18 mouse cellular contexts compared by ENCODE assay signal in genomic region chr2:52440420-52441015, GRCm38 (mm10).
"Had no signal": no experiment of that assay in that cellular context is flagged by ENCODE, and none has a peak within 500 bp of the region (broad histone marks: within the 10 kb centered on the region; RNA-seq: fewer than 3 reads in every experiment).

No protein-coding gene starts in this region.

- ATAC-seq: liver, postnatal 0 days; lung, postnatal 0 days; midbrain, embryonic 13.5 days; midbrain, embryonic 15.5 days had no signal

- H3K36me3 ChIP-seq: liver, embryonic 15.5 days; lung, embryonic 15.5 days; midbrain, embryonic 13.5 days; midbrain, embryonic 15.5 days; neural tube, embryonic 12.5 days had no signal

- H3K9me3 ChIP-seq: liver, embryonic 15.5 days; lung, embryonic 15.5 days; megakaryocyte, embryonic 14.5 days; midbrain, embryonic 13.5 days; midbrain, embryonic 15.5 days; neural tube, embryonic 12.5 days had no signal

- H3K27ac ChIP-seq: liver, embryonic 15.5 days; lung, embryonic 15.5 days; macrophage; midbrain, embryonic 13.5 days; midbrain, embryonic 15.5 days; neural tube, embryonic 12.5 days had no signal

- DNase-seq: liver, postnatal 0 days; lung, adult 2 months; lung, postnatal 14 days; lung, postnatal 36 days; right cerebral cortex, postnatal 14 days; spleen, adult 18-20 months; thymus, adult 18-20 months; thymus, postnatal 14 days; thymus, postnatal 36 days had no signal

- H3K9ac ChIP-seq: liver, embryonic 15.5 days; liver, postnatal 0 days; lung, embryonic 15.5 days; midbrain, embryonic 13.5 days; midbrain, embryonic 15.5 days; neural tube, embryonic 12.5 days had no signal

- H3K4me3 ChIP-seq: liver, embryonic 15.5 days; lung, embryonic 15.5 days; megakaryocyte, embryonic 14.5 days; midbrain, embryonic 13.5 days; midbrain, embryonic 15.5 days; neural tube, embryonic 12.5 days had no signal

- H3K27me3 ChIP-seq: liver, embryonic 15.5 days; lung, embryonic 15.5 days; midbrain, embryonic 13.5 days; midbrain, embryonic 15.5 days; neural tube, embryonic 12.5 days had no signal

- H3K4me2 ChIP-seq: liver, embryonic 15.5 days; lung, embryonic 15.5 days; midbrain, embryonic 11.5 days; midbrain, embryonic 13.5 days; midbrain, embryonic 15.5 days; neural tube, embryonic 12.5 days had no signal

- H3K4me1 ChIP-seq: midbrain, embryonic 15.5 days; neural tube, embryonic 12.5 days had no signal
